Mouse (Mus musculus): ENCODE measurements around the gene Sipa1. TPM values are rescaled to one million over a fixed set of nuclear protein-coding genes. Genes with fewer than 3 reads are reported as not detected.

Sipa1 gene
- polyA plus RNA-seq, 1 experiment from 2014 or later = 26.2 TPM

- 0 out of 2 replicates have a peak, but pooled peaks cover 4% of the 10 kb centered on the region for H3K4me1 ChIP-seq (replicated peaks; ENCODE audit: insufficient read depth, low read length)
- H3K27me3 ChIP-seq (ENCODE audit: insufficient read depth, low read length) = no peaks in the 10 kb centered on the region
- H3K27ac ChIP-seq = no peak overlapping the region
- no peak overlapping the region for H3K9ac ChIP-seq (ENCODE audit: low read depth, low read length)
- no peak overlapping the region for H3K4me3 ChIP-seq (replicated peaks; ENCODE audit: low read depth, low read length)
- H3K4me2 ChIP-seq (ENCODE audit: low read length) = no peak overlapping the region
- peaks cover 24% of the 10 kb centered on the region; the same call in 1 of the 2 replicates for H3K36me3 ChIP-seq (ENCODE audit: insufficient read depth, low read length)
- DNase-seq (ENCODE audit: low spot score) (no peak), ATAC-seq (replicated peaks; ENCODE audit: low FRiP score, low read depth) (no peak)
- 95% methylated on average over 10 of the region's 10 CpGs for WGBS
- no peaks in the 10 kb centered on the region for H3K9me3 ChIP-seq (replicated peaks; ENCODE audit: low read length)
- no peak for TF ChIP-seq CTCF (IDR thresholded peaks at IDR 0.05; ENCODE audit: low read depth)
These were observed 1.3 kb upstream of the Sipa1 start for GRCm38 (mm10) chr19:5664669-5665257.

GRCm38 (mm10) chr19:5662310-5662709 is 1.2 kb downstream of the Sipa1 start:
- H3K9ac ChIP-seq (ENCODE audit: low read depth, low read length) = 0 out of 2 replicates have a peak overlapping the region, but pooled peaks have one; percentile 29
- no peaks in the 10 kb centered on the region for H3K9me3 ChIP-seq (replicated peaks; ENCODE audit: low read length)
- DNase-seq (ENCODE audit: low spot score) (no peak), ATAC-seq (replicated peaks; ENCODE audit: low FRiP score, low read depth) (no peak)
- TF ChIP-seq CTCF (IDR thresholded peaks at IDR 0.05; ENCODE audit: low read depth) = no peak
- 0 out of 2 replicates have a peak, but pooled peaks cover 4% of the 10 kb centered on the region for H3K4me1 ChIP-seq (replicated peaks; ENCODE audit: insufficient read depth, low read length)
- H3K36me3 ChIP-seq (ENCODE audit: insufficient read depth, low read length) = peaks cover 14% of the 10 kb centered on the region; the same call in 1 of the 2 replicates
- peak overlapping the region; percentile 84; the same call in 1 of the 2 replicates for H3K27ac ChIP-seq
- H3K4me2 ChIP-seq (ENCODE audit: low read length) = peak overlapping the region; percentile 55
- 68% methylated on average over 8 of the region's 8 CpGs for WGBS
- H3K27me3 ChIP-seq (ENCODE audit: insufficient read depth, low read length) = no peaks in the 10 kb centered on the region
- peak overlapping the region; percentile 39; the same call in 1 of the 2 replicates for H3K4me3 ChIP-seq (replicated peaks; ENCODE audit: low read depth, low read length)

- TF ChIP-seq CTCF (IDR thresholded peaks at IDR 0.05; ENCODE audit: low read depth) = no peak
- Histone ChIP-seq H3K27ac (peak overlapping the region; percentile 77), H3K9me3 (replicated peaks; ENCODE audit: low read length) (no peaks in the 10 kb centered on the region), H3K9ac (ENCODE audit: low read depth, low read length) (0 out of 2 replicates have a peak overlapping the region, but pooled peaks have one; percentile 8), H3K36me3 (ENCODE audit: insufficient read depth, low read length) (peaks cover 11% of the 10 kb centered on the region; the same call in 1 of the 2 replicates), H3K4me2 (ENCODE audit: low read length) (peak overlapping the region; percentile 55), H3K4me3 (replicated peaks; ENCODE audit: low read depth, low read length) (peak overlapping the region; percentile 18), H3K4me1 (replicated peaks; ENCODE audit: insufficient read depth, low read length) (0 out of 2 replicates have a peak, but pooled peaks cover 4% of the 10 kb centered on the region), H3K27me3 (ENCODE audit: insufficient read depth, low read length) (no peaks in the 10 kb centered on the region)
- ATAC-seq (replicated peaks; ENCODE audit: low FRiP score, low read depth) (no peak), DNase-seq (ENCODE audit: low spot score) (peak; percentile 22)
- 81% methylated on average over 16 of the region's 16 CpGs for WGBS
These were observed 2.4 kb downstream of the Sipa1 start for GRCm38 (mm10) chr19:5660942-5661751.

- no peaks in the 10 kb centered on the region for H3K9me3 ChIP-seq (replicated peaks; ENCODE audit: low read length)
- H3K4me2 ChIP-seq (ENCODE audit: low read length) = peak overlapping the region; percentile 65
- no peak overlapping the region for H3K27ac ChIP-seq
- no peak for TF ChIP-seq CTCF (IDR thresholded peaks at IDR 0.05; ENCODE audit: low read depth)
- H3K36me3 ChIP-seq (ENCODE audit: insufficient read depth, low read length) = peaks cover 16% of the 10 kb centered on the region; the same call in 1 of the 2 replicates
- 0 out of 2 replicates have a peak, but pooled peaks have one; percentile 10 for ATAC-seq (replicated peaks; ENCODE audit: low FRiP score, low read depth)
- no peak for DNase-seq (ENCODE audit: low spot score)
- WGBS = 26% methylated on average over 43 of the region's 43 CpGs
- peak overlapping the region; percentile 36 for H3K4me3 ChIP-seq (replicated peaks; ENCODE audit: low read depth, low read length)
- H3K4me1 ChIP-seq (replicated peaks; ENCODE audit: insufficient read depth, low read length) = peaks cover 9% of the 10 kb centered on the region; the same call in 1 of the 2 replicates
- peak overlapping the region; percentile 44; the same call in 1 of the 2 replicates for H3K9ac ChIP-seq (ENCODE audit: low read depth, low read length)
- no peaks in the 10 kb centered on the region for H3K27me3 ChIP-seq (ENCODE audit: insufficient read depth, low read length)
These were observed 8.7 kb downstream of the Sipa1 start for GRCm38 (mm10) chr19:5654720-5655298.

GRCm38 (mm10) chr19:5653969-5654719 is 9.4 kb downstream of the Sipa1 start:
- Histone ChIP-seq H3K4me3 (replicated peaks; ENCODE audit: low read depth, low read length) (peak overlapping the region; percentile 36), H3K4me1 (replicated peaks; ENCODE audit: insufficient read depth, low read length) (peaks cover 11% of the 10 kb centered on the region), H3K27ac (no peak overlapping the region), H3K27me3 (ENCODE audit: insufficient read depth, low read length) (no peaks in the 10 kb centered on the region), H3K4me2 (ENCODE audit: low read length) (peak overlapping the region; percentile 65), H3K9ac (ENCODE audit: low read depth, low read length) (peak overlapping the region; percentile 44), H3K9me3 (replicated peaks; ENCODE audit: low read length) (no peaks in the 10 kb centered on the region), H3K36me3 (ENCODE audit: insufficient read depth, low read length) (peaks cover 16% of the 10 kb centered on the region; the same call in 1 of the 2 replicates)
- WGBS = 19% methylated on average over 62 of the region's 62 CpGs
- DNase-seq (ENCODE audit: low spot score) (peak; percentile 36), ATAC-seq (replicated peaks; ENCODE audit: low FRiP score, low read depth) (peak; percentile 70)
- no peak for TF ChIP-seq CTCF (IDR thresholded peaks at IDR 0.05; ENCODE audit: low read depth)
